Mouse (Mus musculus) lung, adult 2 months (tissue): Measurements from ENCODE around the gene Erich3.

ENCODE experiments used
- CTCF ChIP-seq: fragments of 200-500 bp; IDR thresholded peaks from 2 replicates; pipeline ENCODE4 v1.5.1; 2011; ENCODE audit warnings: mild to moderate bottlenecking, low read length, control low read depth; ENCODE audit not compliant: insufficient read depth
- POLR2A ChIP-seq: fragments of 200-500 bp; IDR thresholded peaks from 2 replicates; pipeline ENCODE4 v1.6.1; 2011; ENCODE audit warnings: low read depth, mild to moderate bottlenecking, control low read depth, low read length, borderline replicate concordance; ENCODE audit errors: extremely low read depth

DNA sequence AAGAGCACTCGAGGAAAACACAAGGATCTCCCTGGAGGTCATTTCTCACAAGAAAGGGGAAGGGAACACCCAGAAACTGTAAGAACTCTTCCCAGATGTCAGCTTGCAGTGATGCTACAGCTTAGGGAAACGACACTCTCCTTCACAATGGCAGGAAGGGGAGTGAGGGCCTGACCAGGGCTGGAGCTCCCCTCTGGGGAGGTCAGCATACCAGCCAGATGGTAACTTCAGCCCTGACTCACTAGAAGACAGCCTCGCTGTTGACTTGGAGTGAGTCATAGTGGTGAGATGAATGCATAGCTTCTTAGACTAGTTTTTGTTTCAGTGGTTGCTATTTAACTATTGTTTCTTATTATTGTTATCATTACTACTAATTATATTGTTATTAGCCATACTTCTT, 90.8 kb downstream of the Erich3 start:
- no peak for TF ChIP-seq POLR2A
- TF ChIP-seq CTCF, result no peak
